19 mouse cellular contexts compared by ENCODE assay signal in genomic region chr7:109657884-109658283, GRCm38 (mm10).
"Had no signal": no experiment of that assay in that cellular context is flagged by ENCODE, and none has a peak within 500 bp of the region (broad histone marks: within the 10 kb centered on the region; RNA-seq: fewer than 3 reads in every experiment).

No protein-coding gene starts in this region.

- DNase-seq: kidney, adult 11 months; kidney, adult 8-10 months; kidney, postnatal 10 days; kidney, postnatal 36 days; layer of hippocampus, postnatal 36 days; lung, embryonic 14.5 days; lung, postnatal 10 days; lung, postnatal 36 days; midbrain, embryonic 14.5 days; right cerebral cortex, adult 18-20 months; right cerebral cortex, postnatal 14 days; right cerebral cortex, postnatal 4 days; thymus, adult 18-20 months; thymus, postnatal 36 days had no signal

- H3K36me3 ChIP-seq: kidney, embryonic 15.5 days; liver, embryonic 15.5 days had no signal

- ATAC-seq: inflammation-experienced regulatory T-cells, adult 6 months had no signal

- H3K9me3 ChIP-seq: kidney, embryonic 15.5 days; liver, embryonic 15.5 days had no signal

- H3K4me2 ChIP-seq: kidney, embryonic 15.5 days; liver, embryonic 15.5 days; lung, embryonic 14.5 days; midbrain, embryonic 11.5 days had no signal

- H3K4me3 ChIP-seq: kidney, embryonic 15.5 days; left cerebral cortex, adult 2 months; liver, embryonic 15.5 days had no signal

- H3K27me3 ChIP-seq: kidney, embryonic 15.5 days; liver, embryonic 15.5 days had no signal

- H3K9ac ChIP-seq: kidney, embryonic 15.5 days; liver, embryonic 15.5 days; lung, embryonic 14.5 days had no signal

- H3K27ac ChIP-seq: kidney, embryonic 15.5 days; left cerebral cortex, adult 2 months; liver, embryonic 15.5 days had no signal
